Mouse (Mus musculus): Measurements from ENCODE around the gene Klhl26. TPM values are rescaled to one million over a fixed set of nuclear protein-coding genes. Genes with fewer than 3 reads are reported as not detected.

The Klhl26 gene
- polyA plus RNA-seq, 1 experiment, result 32.5 TPM

DNA sequence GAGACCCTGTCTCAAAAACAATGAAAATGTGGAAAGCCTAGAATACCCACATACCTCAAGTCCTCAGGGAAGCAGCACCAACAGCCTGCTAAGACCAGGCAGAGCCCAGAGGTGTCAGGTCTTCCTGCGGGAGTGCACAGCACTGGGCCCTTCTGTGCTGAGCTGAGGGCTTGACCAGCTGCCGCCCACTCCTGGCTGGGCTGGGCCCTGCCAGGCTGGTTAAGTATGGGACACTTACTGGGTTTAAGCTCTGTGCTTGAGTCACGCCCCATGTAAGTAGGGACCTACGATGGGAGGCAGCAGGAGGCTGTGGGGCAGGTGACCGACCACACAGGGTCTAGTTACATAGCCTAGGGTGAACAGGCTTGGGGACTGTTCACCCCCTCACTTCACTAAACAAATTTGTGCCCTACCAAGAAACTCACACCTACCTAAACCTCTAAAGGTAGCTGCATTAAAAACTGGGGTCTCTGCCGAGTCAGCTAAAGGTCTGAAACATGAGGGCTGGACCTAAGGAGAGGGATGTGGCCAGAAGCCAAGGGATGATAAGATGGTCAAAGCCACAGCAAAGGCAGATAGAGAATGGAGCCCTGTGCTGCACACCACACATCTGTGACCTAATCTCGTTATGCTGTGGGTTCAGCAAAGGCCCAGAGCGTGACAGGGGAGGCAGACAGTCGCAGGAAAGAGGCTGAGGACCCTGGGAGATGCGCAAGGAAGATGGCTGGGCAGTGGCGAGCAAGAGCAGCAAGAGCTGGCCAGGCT lies 56.7 kb downstream of the Klhl26 start:
- TF ChIP-seq REST (IDR thresholded peaks at IDR 0.05; ENCODE audit: insufficient read depth, insufficient read length) (no peak), MYOG (IDR thresholded peaks at IDR 0.05; ENCODE audit: control insufficient read depth in 1 of 3, insufficient read depth in 1 of 3, insufficient read length in 2 of 3, low read depth in 2 of 3) (peak in 2 of 3 experiments; percentile 21 to 54), MYOD1 (IDR thresholded peaks at IDR 0.05; ENCODE audit: control insufficient read depth in 1 of 3, insufficient read length in 2 of 3, low read depth in 2 of 3) (peak in 1 of 3 experiments; percentile 64), POLR2AphosphoS2 (IDR thresholded peaks at IDR 0.05; ENCODE audit: insufficient read length, low read depth) (no peak)
- no peak overlapping the region for H3ac ChIP-seq (ENCODE audit: control insufficient read depth, insufficient read length)
- H3K27me3 ChIP-seq (ENCODE audit: control insufficient read depth, insufficient read depth, insufficient read length), result no peaks in the 10 kb centered on the region
- H3K36me3 ChIP-seq (ENCODE audit: control insufficient read depth, insufficient read depth), result no peaks in the 10 kb centered on the region
- H3K4me3 ChIP-seq, result no peak overlapping the region
- H3K4me2 ChIP-seq (ENCODE audit: low read depth), result no peak overlapping the region
- no peaks in the 10 kb centered on the region for H3K79me2 ChIP-seq (ENCODE audit: control insufficient read depth, insufficient read depth)

DNA sequence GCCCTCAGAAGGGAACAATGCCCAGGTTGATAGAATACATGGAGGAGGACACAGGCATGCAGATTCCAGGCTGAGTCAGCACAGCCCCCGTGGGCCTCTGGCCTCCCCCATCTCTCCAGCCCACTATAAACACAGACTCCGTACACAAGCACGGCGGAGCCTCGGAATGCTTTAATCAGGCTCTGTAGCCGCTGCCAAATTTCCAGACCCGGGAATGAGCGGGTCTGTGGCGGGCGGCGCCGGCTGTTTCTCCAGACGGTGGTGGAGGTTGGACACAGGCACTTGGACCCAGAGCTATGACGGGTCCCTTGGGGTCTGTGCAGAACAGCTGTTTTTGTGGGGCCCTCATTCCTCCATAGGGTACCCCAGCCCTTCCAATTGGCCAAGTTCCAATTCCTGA lies 57.8 kb downstream of the Klhl26 start:
- no peaks in the 10 kb centered on the region for H3K27me3 ChIP-seq (ENCODE audit: control insufficient read depth, insufficient read depth, insufficient read length)
- TF ChIP-seq MYOG (IDR thresholded peaks at IDR 0.05; ENCODE audit: control insufficient read depth in 1 of 3, insufficient read depth in 1 of 3, insufficient read length in 2 of 3, low read depth in 2 of 3), result peak in 1 of 3 experiments; percentile 21
- TF ChIP-seq E2F4 (IDR thresholded peaks at IDR 0.05; ENCODE audit: insufficient read depth), result no peak
- H3K36me3 ChIP-seq (ENCODE audit: control insufficient read depth, insufficient read depth), result no peaks in the 10 kb centered on the region
- no peak overlapping the region for H3ac ChIP-seq (ENCODE audit: control insufficient read depth, insufficient read length)
- H3K4me2 ChIP-seq (ENCODE audit: low read depth), result peak overlapping the region; percentile 18
- no peak overlapping the region for H3K4me3 ChIP-seq
- no peaks in the 10 kb centered on the region for H3K79me2 ChIP-seq (ENCODE audit: control insufficient read depth, insufficient read depth)

DNA sequence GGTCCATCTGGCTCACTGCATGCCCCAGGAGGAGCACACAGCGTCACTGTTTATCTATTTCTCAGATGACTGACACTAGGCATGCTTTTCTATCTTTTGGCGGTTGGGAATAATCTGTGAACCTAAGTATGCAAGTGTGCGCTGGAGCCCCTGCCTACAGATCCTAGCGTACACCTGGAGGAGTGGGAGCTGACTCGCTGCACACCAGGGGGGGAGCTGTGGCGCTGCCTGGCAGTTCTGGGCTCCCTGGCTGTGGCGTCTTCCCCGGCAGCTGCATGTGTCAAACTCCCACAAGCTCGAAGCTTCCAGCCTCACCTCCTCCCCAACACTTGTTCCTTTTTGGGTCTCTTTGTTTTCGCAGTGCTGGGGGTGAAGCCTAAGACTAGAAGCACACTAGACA lies 58.9 kb downstream of the Klhl26 start:
- no peak overlapping the region for H3K4me2 ChIP-seq (ENCODE audit: low read depth)

DNA sequence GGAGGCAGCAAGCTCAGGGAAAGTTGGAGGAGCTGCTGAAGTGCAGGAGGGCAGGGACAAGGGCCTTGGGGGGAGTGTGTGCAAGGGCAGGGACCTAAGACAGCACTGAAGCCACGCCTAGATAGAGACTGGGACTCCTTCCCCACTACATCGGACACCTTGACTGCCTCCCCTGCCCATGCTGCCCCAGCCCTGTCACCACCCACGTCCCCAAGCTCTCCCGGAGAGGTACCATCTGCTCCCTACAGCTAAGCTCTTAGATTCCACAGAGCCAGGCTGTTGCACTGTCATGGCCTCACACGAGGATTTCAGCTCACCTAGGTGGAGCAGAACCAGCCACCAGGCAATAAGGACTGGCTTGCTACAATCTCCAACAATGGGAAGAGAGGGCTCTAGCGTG lies 59.8 kb downstream of the Klhl26 start:
- Histone ChIP-seq H3K27me3 (ENCODE audit: control insufficient read depth, insufficient read depth, insufficient read length) (no peaks in the 10 kb centered on the region), H3K4me2 (ENCODE audit: low read depth) (no peak overlapping the region), H3K4me3 (no peak overlapping the region), H3K36me3 (ENCODE audit: control insufficient read depth, insufficient read depth) (no peaks in the 10 kb centered on the region), H3K79me2 (ENCODE audit: control insufficient read depth, insufficient read depth) (no peaks in the 10 kb centered on the region), H3ac (ENCODE audit: control insufficient read depth, insufficient read length) (no peak overlapping the region)
- TF ChIP-seq E2F4 (IDR thresholded peaks at IDR 0.05; ENCODE audit: insufficient read depth), result no peak
- no peak for TF ChIP-seq TCF3 (IDR thresholded peaks at IDR 0.05; ENCODE audit: insufficient read length, low read depth)
- no peak for TF ChIP-seq USF1 (IDR thresholded peaks at IDR 0.05; ENCODE audit: low read depth)
- TF ChIP-seq MYOG (IDR thresholded peaks at IDR 0.05; ENCODE audit: control insufficient read depth in 1 of 3, insufficient read depth in 1 of 3, insufficient read length in 2 of 3, low read depth in 2 of 3), result no peak
- no peak for TF ChIP-seq SRF (IDR thresholded peaks at IDR 0.05; ENCODE audit: control insufficient read depth, insufficient read length, low read depth)
- no peak for TF ChIP-seq POLR2AphosphoS2 (IDR thresholded peaks at IDR 0.05; ENCODE audit: insufficient read length, low read depth)
- no peak for TF ChIP-seq MAX (IDR thresholded peaks at IDR 0.05; ENCODE audit: low read depth)
- no peak for TF ChIP-seq TCF12 (IDR thresholded peaks at IDR 0.05; ENCODE audit: insufficient read depth, poor library complexity, severe bottlenecking)
- no peak for TF ChIP-seq CEBPB (IDR thresholded peaks at IDR 0.05; ENCODE audit: insufficient read depth, poor library complexity, severe bottlenecking)

More for the DNA sequence above, 58.9 kb downstream of the Klhl26 start:
- Histone ChIP-seq H3K27me3 (ENCODE audit: control insufficient read depth, insufficient read depth, insufficient read length) (no peaks in the 10 kb centered on the region), H3K4me3 (no peak overlapping the region), H3K79me2 (ENCODE audit: control insufficient read depth, insufficient read depth) (no peaks in the 10 kb centered on the region), H3K36me3 (ENCODE audit: control insufficient read depth, insufficient read depth) (no peaks in the 10 kb centered on the region), H3ac (ENCODE audit: control insufficient read depth, insufficient read length) (no peak overlapping the region)
- TF ChIP-seq E2F4 (IDR thresholded peaks at IDR 0.05; ENCODE audit: insufficient read depth), result no peak
- TF ChIP-seq MYOD1 (IDR thresholded peaks at IDR 0.05; ENCODE audit: control insufficient read depth in 1 of 3, insufficient read length in 2 of 3, low read depth in 2 of 3), result peak in 2 of 3 experiments; percentile 33 to 64
- no peak for TF ChIP-seq MAX (IDR thresholded peaks at IDR 0.05; ENCODE audit: low read depth)
- TF ChIP-seq TCF12 (IDR thresholded peaks at IDR 0.05; ENCODE audit: insufficient read depth, poor library complexity, severe bottlenecking), result no peak
- peak in 2 of 3 experiments; percentile 23 to 60 for TF ChIP-seq MYOG (IDR thresholded peaks at IDR 0.05; ENCODE audit: control insufficient read depth in 1 of 3, insufficient read depth in 1 of 3, insufficient read length in 2 of 3, low read depth in 2 of 3)
- TF ChIP-seq POLR2A (IDR thresholded peaks at IDR 0.05; ENCODE audit: insufficient read length, low read depth), result no peak
- TF ChIP-seq POLR2AphosphoS2 (IDR thresholded peaks at IDR 0.05; ENCODE audit: insufficient read length, low read depth), result no peak
- no peak for TF ChIP-seq TCF3 (IDR thresholded peaks at IDR 0.05; ENCODE audit: insufficient read length, low read depth)
- no peak for TF ChIP-seq CEBPB (IDR thresholded peaks at IDR 0.05; ENCODE audit: insufficient read depth, poor library complexity, severe bottlenecking)
- no peak for TF ChIP-seq SRF (IDR thresholded peaks at IDR 0.05; ENCODE audit: control insufficient read depth, insufficient read length, low read depth)
- TF ChIP-seq REST (IDR thresholded peaks at IDR 0.05; ENCODE audit: insufficient read depth, insufficient read length), result no peak

DNA sequence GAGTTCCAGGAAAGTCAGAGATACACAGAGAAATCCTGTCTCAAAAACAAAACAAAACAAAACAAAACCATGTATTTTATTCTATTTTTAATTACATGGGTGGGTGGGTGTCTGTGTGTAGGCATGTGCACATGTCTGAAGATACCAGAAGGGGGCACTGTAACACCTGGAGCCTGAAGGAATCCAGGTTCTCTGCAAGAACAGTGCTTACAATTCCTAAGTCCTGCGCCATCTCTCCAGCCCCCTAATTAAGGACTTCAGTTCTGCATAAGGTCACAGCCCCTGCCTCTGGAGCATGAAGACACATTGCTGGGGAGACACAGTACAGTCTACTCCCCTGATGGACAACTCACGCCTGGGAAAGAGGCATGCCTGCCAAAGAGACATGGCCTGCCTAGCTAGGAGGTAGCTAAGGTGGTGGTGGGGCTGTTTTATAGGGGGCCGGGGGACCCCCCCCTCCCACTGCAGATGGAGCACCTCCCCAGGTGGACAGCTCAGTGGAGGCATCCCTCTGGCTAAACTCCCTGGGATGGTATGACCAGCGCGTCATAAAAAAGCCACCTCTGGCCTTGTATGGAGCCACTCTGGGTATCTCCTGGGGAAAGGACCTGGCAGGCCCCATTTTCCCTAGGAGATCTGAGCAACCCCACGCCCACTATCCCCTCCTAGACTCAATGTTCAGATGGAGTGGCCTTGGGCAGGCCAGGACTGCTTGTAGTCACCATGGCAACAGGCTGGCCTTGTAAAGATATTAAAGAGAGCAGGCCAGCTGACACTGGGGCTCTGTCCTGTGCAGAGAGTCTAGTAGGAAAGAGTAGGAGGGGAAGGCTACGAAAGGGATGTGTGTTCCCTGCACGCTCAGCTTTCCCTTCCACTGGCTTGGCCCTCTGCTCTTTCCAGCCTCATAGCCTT lies 61.0 kb downstream of the Klhl26 start:
- Histone ChIP-seq H3K36me3 (ENCODE audit: control insufficient read depth, insufficient read depth) (no peaks in the 10 kb centered on the region), H3K4me2 (ENCODE audit: low read depth) (no peak overlapping the region), H3ac (ENCODE audit: control insufficient read depth, insufficient read length) (no peak overlapping the region), H3K4me3 (no peak overlapping the region), H3K27me3 (ENCODE audit: control insufficient read depth, insufficient read depth, insufficient read length) (no peaks in the 10 kb centered on the region), H3K79me2 (ENCODE audit: control insufficient read depth, insufficient read depth) (no peaks in the 10 kb centered on the region)
- TF ChIP-seq MAX (IDR thresholded peaks at IDR 0.05; ENCODE audit: low read depth) (no peak), TCF12 (IDR thresholded peaks at IDR 0.05; ENCODE audit: insufficient read depth, poor library complexity, severe bottlenecking) (no peak), SRF (IDR thresholded peaks at IDR 0.05; ENCODE audit: control insufficient read depth, insufficient read length, low read depth) (no peak), POLR2AphosphoS2 (IDR thresholded peaks at IDR 0.05; ENCODE audit: insufficient read length, low read depth) (no peak), MYOD1 (IDR thresholded peaks at IDR 0.05; ENCODE audit: control insufficient read depth in 1 of 3, insufficient read length in 2 of 3, low read depth in 2 of 3) (no peak), TCF3 (IDR thresholded peaks at IDR 0.05; ENCODE audit: insufficient read length, low read depth) (no peak), USF1 (IDR thresholded peaks at IDR 0.05; ENCODE audit: low read depth) (no peak), CEBPB (IDR thresholded peaks at IDR 0.05; ENCODE audit: insufficient read depth, poor library complexity, severe bottlenecking) (no peak), MYOG (IDR thresholded peaks at IDR 0.05; ENCODE audit: control insufficient read depth in 1 of 3, insufficient read depth in 1 of 3, insufficient read length in 2 of 3, low read depth in 2 of 3) (no peak), POLR2A (IDR thresholded peaks at IDR 0.05; ENCODE audit: insufficient read length, low read depth) (no peak), E2F4 (IDR thresholded peaks at IDR 0.05; ENCODE audit: insufficient read depth) (no peak)

Data from myocyte (in vitro differentiated cells).